Mouse (Mus musculus) spleen, adult 2 months (tissue): Measurements from ENCODE around the gene Dclk2.

Experiments
- CTCF ChIP-seq: fragments of 200-500 bp; IDR thresholded peaks from 2 replicates; pipeline ENCODE4 v1.5.1; 2011; ENCODE audit warnings: mild to moderate bottlenecking, inconsistent platforms; ENCODE audit not compliant: insufficient read depth, insufficient read length, insufficient replicate concordance; ENCODE audit errors: extremely low read depth
- POLR2A ChIP-seq: fragments of 200-500 bp; IDR thresholded peaks from 2 replicates; pipeline ENCODE4 v1.6.1; 2011; ENCODE audit warnings: low read depth, low read length, inconsistent platforms

GRCm38 (mm10) chr3:86809646-86810045 is 111.0 kb downstream of the Dclk2 start:
- TF ChIP-seq CTCF (no peak), POLR2A (no peak)
